Mouse (Mus musculus) forebrain, embryonic 16.5 days (tissue): ENCODE data around the gene Klk1b8. TPM values are rescaled to one million over a fixed set of nuclear protein-coding genes. Genes with fewer than 3 reads are reported as not detected.
"Not testable (repeated sequence)": the region's sequence is repeated elsewhere in the genome, so short reads cannot be mapped to it uniquely, and the experiment has no call there.

Source experiments
- ATAC-seq: fragments of 200-750 bp; cut with Nextera tagmentation; 2 replicates; pipeline ENCODE4 v1.8.0; 2017; ENCODE audit warnings: mild to moderate bottlenecking, moderate library complexity
- H3K27ac ChIP-seq: fragments of 300-500 bp; sonication (generic); 2 replicates; pipeline ENCODE4 v1.5.1; 2014; ENCODE audit warnings: low read length, control low read depth
- H3K27me3 ChIP-seq: fragments of 300-500 bp; sonication (generic); replicated peaks from 2 replicates; pipeline ENCODE4 v1.6.1; 2014; ENCODE audit warnings: low read length; ENCODE audit not compliant: control insufficient read depth, insufficient read depth
- H3K36me3 ChIP-seq: fragments of 300-500 bp; sonication (generic); 2 replicates; pipeline ENCODE4 v1.6.1; 2014; ENCODE audit not compliant: control insufficient read depth, insufficient read depth
- H3K4me1 ChIP-seq: fragments of 300-500 bp; sonication (generic); replicated peaks from 2 replicates; pipeline ENCODE4 v1.6.1; 2014; ENCODE audit warnings: low read length; ENCODE audit not compliant: control insufficient read depth, insufficient read depth
- H3K4me2 ChIP-seq: fragments of 300-500 bp; sonication (generic); 2 replicates; pipeline ENCODE4 v1.6.1; 2014; ENCODE audit warnings: mild to moderate bottlenecking, low read length, control low read depth
- H3K4me3 ChIP-seq: fragments of 300-500 bp; sonication (generic); replicated peaks from 2 replicates; pipeline ENCODE4 v1.5.1; 2014; ENCODE audit warnings: mild to moderate bottlenecking, low read length, control low read depth
- H3K9ac ChIP-seq: fragments of 300-500 bp; sonication (generic); replicated peaks from 2 replicates; pipeline ENCODE4 v1.6.1; 2014; ENCODE audit warnings: low read depth, low read length, control low read depth
- H3K9me3 ChIP-seq: fragments of 300-500 bp; sonication (generic); 2 replicates; pipeline ENCODE4 v1.6.1; 2016; ENCODE audit warnings: low read length; ENCODE audit not compliant: control insufficient read depth
- WGBS: fragments of 180-500 bp; shearing (Covaris S2); extraction: QIAGEN DNeasy Blood & Tissue Kit; methylation state at CpG from one replicate; pipeline ENCODE4 v1.1.7; 2014; 5-methylcytosine and 5-hydroxymethylcytosine counted together
- polyA plus RNA-seq: library from polyadenylated mRNA; unstranded; fragments of >200 nt; fragmentation: Nextera tagmentation; extraction: Ambion mirVana; gene quantifications from 2 replicates; pipeline ENCODE4 v1.2.1, GENCODE M21; 2015

Gene Klk1b8
- polyA plus RNA-seq, 1 experiment from 2014 or later: not detected

- no peak for ATAC-seq
- H3K4me3 ChIP-seq: no peak overlapping the region
- WGBS: 45% methylated on average over 4 of the region's 4 CpGs
Measured at GRCm38 (mm10) chr7:43928521-43928920, 21.9 kb upstream of the Klk1b8 start.

GRCm38 (mm10) chr7:43932337-43932736 lies 18.1 kb upstream of the Klk1b8 start:
- Histone ChIP-seq H3K9ac (no peak overlapping the region), H3K4me2 (no peak overlapping the region), H3K4me3 (no peak overlapping the region), H3K27me3 (0 out of 2 replicates have a peak, but pooled peaks cover 3% of the 10 kb centered on the region), H3K36me3 (no peaks in the 10 kb centered on the region), H3K27ac (no peak overlapping the region), H3K4me1 (no peaks in the 10 kb centered on the region), H3K9me3 (no peaks in the 10 kb centered on the region)
- WGBS: 70% methylated on average over 4 of the region's 4 CpGs
- ATAC-seq: no peak

More at GRCm38 (mm10) chr7:43928521-43928920, 21.9 kb upstream of the Klk1b8 start:
- Histone ChIP-seq H3K4me1 (no peaks in the 10 kb centered on the region), H3K36me3 (no peaks in the 10 kb centered on the region), H3K9ac (no peak overlapping the region), H3K27me3 (0 out of 2 replicates have a peak, but pooled peaks cover 3% of the 10 kb centered on the region), H3K4me2 (no peak overlapping the region), H3K9me3 (no peaks in the 10 kb centered on the region), H3K27ac (no peak overlapping the region)

DNA sequence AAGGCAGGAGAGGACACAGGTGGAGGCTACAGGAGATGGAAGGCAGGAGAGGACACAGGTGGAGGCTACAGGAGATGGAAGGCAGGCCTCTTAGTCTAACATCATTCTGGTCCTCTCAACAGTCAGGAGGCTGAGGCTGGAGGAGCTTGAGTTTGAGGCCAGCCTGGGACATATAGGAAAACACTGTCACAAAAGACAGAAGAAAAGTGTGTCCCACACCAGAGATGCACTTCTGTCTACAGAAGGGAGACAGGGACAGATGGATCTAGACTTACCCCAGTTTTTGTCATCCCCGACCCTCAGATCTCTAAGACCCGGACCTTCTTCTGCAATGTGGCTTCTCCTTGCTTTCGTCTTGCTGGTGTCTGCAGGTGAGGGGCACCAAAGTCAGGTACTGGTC lies 17.0 kb upstream of the Klk1b8 start, which contains the start of gene Klk15:
Gene Klk15 (plus strand): TSS at position 301 of the 400 bp plus-strand sequence.
- ATAC-seq: no peak
- no peaks in the 10 kb centered on the region for H3K36me3 ChIP-seq
- H3K4me1 ChIP-seq: no peaks in the 10 kb centered on the region
- WGBS: 92% methylated on average over 3 of the region's 3 CpGs
- no peak within 1 kb of the TSS for H3K9ac ChIP-seq
- no peak within 1 kb of the TSS for H3K4me3 ChIP-seq
- no peaks in the 10 kb centered on the region for H3K9me3 ChIP-seq
- 0 out of 2 replicates have a peak, but pooled peaks cover 3% of the 10 kb centered on the region for H3K27me3 ChIP-seq
- no peak within 1 kb of the TSS for H3K4me2 ChIP-seq
- H3K27ac ChIP-seq: no peak within 1 kb of the TSS

- H3K9me3 ChIP-seq: no peaks in the 10 kb centered on the region
- no peak for ATAC-seq
- no peaks in the 10 kb centered on the region for H3K4me1 ChIP-seq
- no peaks in the 10 kb centered on the region for H3K36me3 ChIP-seq
- 0 out of 2 replicates have a peak, but pooled peaks cover 3% of the 10 kb centered on the region for H3K27me3 ChIP-seq
- no peak overlapping the region for H3K9ac ChIP-seq
- no peak overlapping the region for H3K27ac ChIP-seq
- WGBS: 66% methylated on average over 3 of the region's 3 CpGs
- no peak overlapping the region for H3K4me2 ChIP-seq
- H3K4me3 ChIP-seq: no peak overlapping the region
Measured at GRCm38 (mm10) chr7:43934747-43935146, 15.7 kb upstream of the Klk1b8 start.

DNA sequence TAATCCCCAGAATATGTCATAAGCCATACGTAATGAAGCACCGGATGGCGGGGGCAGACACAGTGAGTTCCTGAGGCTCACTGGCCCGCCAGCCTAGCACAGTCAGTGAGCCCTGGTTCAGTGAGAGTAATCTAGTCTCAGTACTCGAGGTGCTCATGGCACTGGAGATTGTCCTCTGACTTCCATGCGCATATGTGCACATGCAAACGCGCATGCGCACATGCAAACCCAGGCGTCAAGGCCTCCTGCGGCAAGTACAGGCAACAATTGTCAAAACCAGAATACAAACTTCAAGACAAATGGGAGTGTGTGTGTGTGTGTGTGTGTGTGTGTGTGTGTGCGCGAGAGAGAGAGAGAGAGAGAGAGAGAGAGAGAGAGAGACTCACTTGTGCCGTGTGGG lies 13.9 kb upstream of the Klk1b8 start:
- H3K27ac ChIP-seq: no peak overlapping the region
- 91% methylated on average over 14 of the region's 14 CpGs for WGBS
- H3K9ac ChIP-seq: no peak overlapping the region

DNA sequence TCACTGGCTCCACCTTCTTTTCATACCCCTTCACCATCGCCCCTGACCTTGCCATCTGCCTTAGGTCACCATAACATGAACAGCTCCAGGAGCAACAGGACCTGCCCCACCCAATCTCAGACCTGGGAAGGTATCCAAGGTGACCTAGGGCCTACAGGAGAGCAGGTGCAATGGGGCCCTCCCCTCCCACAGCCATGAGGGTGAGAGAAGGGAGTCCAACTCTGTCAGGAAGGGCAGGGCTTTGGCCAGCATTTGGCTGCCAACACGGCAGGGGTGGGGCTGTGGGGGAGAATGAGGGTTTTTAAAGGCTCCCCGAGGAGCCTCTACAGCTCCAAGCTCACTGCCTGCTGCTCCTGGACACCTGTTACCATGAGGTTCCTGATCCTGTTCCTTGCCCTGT lies 8.2 kb upstream of the Klk1b8 start:
- not testable (repeated sequence) for H3K9ac ChIP-seq, H3K27ac ChIP-seq, H3K9me3 ChIP-seq, H3K4me1 ChIP-seq, H3K4me2 ChIP-seq, H3K27me3 ChIP-seq, ATAC-seq, H3K4me3 ChIP-seq, H3K36me3 ChIP-seq
- 72% methylated on average over 3 of the region's 3 CpGs for WGBS

More for the DNA sequence above, 13.9 kb upstream of the Klk1b8 start:
- no peak overlapping the region for H3K4me2 ChIP-seq
- H3K36me3 ChIP-seq: no peaks in the 10 kb centered on the region
- no peak overlapping the region for H3K4me3 ChIP-seq
- no peaks in the 10 kb centered on the region for H3K27me3 ChIP-seq
- no peaks in the 10 kb centered on the region for H3K9me3 ChIP-seq
- no peak for ATAC-seq
- H3K4me1 ChIP-seq: no peaks in the 10 kb centered on the region

GRCm38 (mm10) chr7:43944727-43945264 lies 5.7 kb upstream of the Klk1b8 start:
- H3K27me3 ChIP-seq: no peaks in the 10 kb centered on the region
- WGBS: 86% methylated on average over 3 of the region's 3 CpGs
- H3K4me2 ChIP-seq: no peak overlapping the region
- no peaks in the 10 kb centered on the region for H3K36me3 ChIP-seq
- no peak overlapping the region for H3K9ac ChIP-seq
- H3K4me3 ChIP-seq: no peak overlapping the region
- H3K4me1 ChIP-seq: no peaks in the 10 kb centered on the region
- no peak overlapping the region for H3K27ac ChIP-seq
- H3K9me3 ChIP-seq: no peaks in the 10 kb centered on the region
- ATAC-seq: no peak

- Histone ChIP-seq H3K27ac (no peak overlapping the region), H3K36me3 (no peaks in the 10 kb centered on the region), H3K27me3 (no peaks in the 10 kb centered on the region), H3K9me3 (no peaks in the 10 kb centered on the region), H3K9ac (no peak overlapping the region), H3K4me2 (no peak overlapping the region), H3K4me1 (no peaks in the 10 kb centered on the region), H3K4me3 (no peak overlapping the region)
- ATAC-seq: no peak
- WGBS: 60% methylated on average over 4 of the region's 4 CpGs
Measured at GRCm38 (mm10) chr7:43952703-43953102, 2.2 kb downstream of the Klk1b8 start.

DNA sequence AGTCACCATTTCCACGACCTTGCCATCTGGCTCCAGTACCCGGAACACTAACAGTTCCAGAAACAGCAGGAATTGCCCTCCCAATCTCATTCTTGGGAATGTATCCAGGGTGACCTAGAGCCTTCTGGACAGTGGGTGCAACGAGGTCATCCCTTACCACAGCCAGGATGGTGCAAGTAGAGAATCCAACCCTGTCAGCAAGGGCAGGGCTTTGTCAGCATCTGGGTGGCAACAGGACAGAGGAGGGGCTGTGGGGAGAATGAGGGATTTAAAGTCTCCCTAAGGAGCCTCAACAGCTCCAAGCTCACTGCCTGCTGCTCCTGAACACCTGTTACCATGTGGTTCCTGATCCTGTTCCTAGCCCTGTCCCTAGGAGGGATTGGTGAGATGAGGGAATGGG lies 16.0 kb downstream of the Klk1b8 start, which contains the start of gene Klk1b1:
Gene Klk1b1 (plus strand): TSS at position 301 of the 400 bp plus-strand sequence.
- Histone ChIP-seq H3K27ac (no peak within 1 kb of the TSS), H3K9ac (no peak within 1 kb of the TSS), H3K4me1 (no peaks in the 10 kb centered on the region), H3K4me2 (no peak within 1 kb of the TSS), H3K36me3 (no peaks in the 10 kb centered on the region), H3K27me3 (no peaks in the 10 kb centered on the region), H3K4me3 (no peak within 1 kb of the TSS), H3K9me3 (no peaks in the 10 kb centered on the region)
- WGBS: 62% methylated on average over 3 of the region's 3 CpGs
- no peak for ATAC-seq

DNA sequence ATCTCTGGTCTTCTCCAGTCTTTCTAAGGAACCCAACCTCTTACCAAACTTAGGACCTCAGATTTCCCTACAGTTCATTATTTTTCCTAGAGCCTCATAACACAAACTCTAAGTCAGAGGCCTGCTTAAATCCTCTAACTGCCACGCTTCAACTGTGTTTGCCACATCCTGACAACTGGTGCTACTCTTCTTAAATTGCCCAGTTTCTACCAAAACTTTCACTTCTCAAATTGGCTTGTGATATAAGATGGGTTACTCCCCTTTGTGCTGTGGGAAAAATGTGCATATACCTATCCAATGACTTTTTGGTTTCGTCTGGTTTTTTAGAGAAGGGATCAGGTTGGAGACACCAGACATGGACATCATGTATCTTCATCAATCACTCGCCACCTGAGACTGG lies 16.6 kb downstream of the Klk1b8 start:
- ATAC-seq: no peak
- no peak overlapping the region for H3K27ac ChIP-seq
- no peak overlapping the region for H3K4me2 ChIP-seq
- no peak overlapping the region for H3K9ac ChIP-seq
- no peaks in the 10 kb centered on the region for H3K27me3 ChIP-seq
- H3K9me3 ChIP-seq: no peaks in the 10 kb centered on the region
- 85% methylated on average over 3 of the region's 3 CpGs for WGBS
- no peaks in the 10 kb centered on the region for H3K4me1 ChIP-seq
- H3K36me3 ChIP-seq: no peaks in the 10 kb centered on the region
- no peak overlapping the region for H3K4me3 ChIP-seq
